Mouse (Mus musculus): ENCODE data around the gene Tkfc. TPM values are rescaled to one million over a fixed set of nuclear protein-coding genes. Genes with fewer than 3 reads are reported as not detected.
A peak's percentile ranks its signal among the peaks of the same experiment; 100 is the strongest.

Gene Tkfc
- total RNA-seq, 2 experiments from 2014 or later, result 4.6 TPM; not detected in 1

GRCm38 (mm10) chr19:10539454-10539853 is 66.0 kb downstream of the Tkfc start:
- peak; percentile 70; the same call in 1 of the 2 replicates for ATAC-seq (replicated peaks; ENCODE audit: low FRiP score, poor library complexity, severe bottlenecking)

Other genes starting within 250 kb of the Tkfc start
- not detected in 2 replicates for gene Syt7, start 216.6 kb downstream of the Tkfc start, total RNA-seq (2015; ENCODE audit: low replicate concordance)
- gene Syt7, start 216.6 kb downstream of the Tkfc start, total RNA-seq (2017; ENCODE audit: low replicate concordance), result not detected in 2 replicates
- gene Lrrc10b, start 148.2 kb downstream of the Tkfc start, total RNA-seq (2015; ENCODE audit: low replicate concordance), result not detected in 2 replicates
- not detected in 2 replicates for gene Lrrc10b, start 148.2 kb downstream of the Tkfc start, total RNA-seq (2017; ENCODE audit: low replicate concordance)
- not detected in 2 replicates for gene Ppp1r32, start 122.7 kb downstream of the Tkfc start, total RNA-seq (2015; ENCODE audit: low replicate concordance)
- 1.4 TPM in 1 of 2 replicates, not detected in the other for gene Ppp1r32, start 122.7 kb downstream of the Tkfc start, total RNA-seq (2017; ENCODE audit: low replicate concordance)
- gene Cpsf7, start 80.4 kb downstream of the Tkfc start, total RNA-seq (2015; ENCODE audit: low replicate concordance), result 73.4 and 91.5 TPM in 2 replicates
- 63.5 and 75.6 TPM in 2 replicates for gene Cpsf7, start 80.4 kb downstream of the Tkfc start, total RNA-seq (2017; ENCODE audit: low replicate concordance)
- 28.1 and 46.1 TPM in 2 replicates for gene Sdhaf2, start 79.5 kb downstream of the Tkfc start, total RNA-seq (2015; ENCODE audit: low replicate concordance)
- gene Sdhaf2, start 79.5 kb downstream of the Tkfc start, total RNA-seq (2017; ENCODE audit: low replicate concordance), result 30.5 and 34.8 TPM in 2 replicates
- 9.2 and 15.5 TPM in 2 replicates for gene Tmem216, start 49.4 kb downstream of the Tkfc start, total RNA-seq (2015; ENCODE audit: low replicate concordance)
- gene Tmem216, start 49.4 kb downstream of the Tkfc start, total RNA-seq (2017; ENCODE audit: low replicate concordance), result 7.7 and 11.8 TPM in 2 replicates
- 23.8 and 27.7 TPM in 2 replicates for gene Cyb561a3, start 28.5 kb downstream of the Tkfc start, total RNA-seq (2015; ENCODE audit: low replicate concordance)
- 7.1 and 13.7 TPM in 2 replicates for gene Cyb561a3, start 28.5 kb downstream of the Tkfc start, total RNA-seq (2017; ENCODE audit: low replicate concordance)
- 36.0 and 39.0 TPM in 2 replicates for gene Tmem138, start 28.3 kb downstream of the Tkfc start, total RNA-seq (2015; ENCODE audit: low replicate concordance)
- 8.5 and 14.6 TPM in 2 replicates for gene Tmem138, start 28.3 kb downstream of the Tkfc start, total RNA-seq (2017; ENCODE audit: low replicate concordance)
- gene Ddb1, start 327 bp downstream of the Tkfc start, total RNA-seq (2015; ENCODE audit: low replicate concordance), result 58.0 and 75.0 TPM in 2 replicates
- 168 and 208 TPM in 2 replicates for gene Ddb1, start 327 bp downstream of the Tkfc start, total RNA-seq (2017; ENCODE audit: low replicate concordance)
- gene Vwce, start 28.6 kb upstream of the Tkfc start, total RNA-seq (2015; ENCODE audit: low replicate concordance), result not detected in 2 replicates
- 1.2 TPM in 1 of 2 replicates, not detected in the other for gene Vwce, start 28.6 kb upstream of the Tkfc start, total RNA-seq (2017; ENCODE audit: low replicate concordance)
- gene Pga5, start 72.4 kb upstream of the Tkfc start, total RNA-seq (2015; ENCODE audit: low replicate concordance), result not detected in 2 replicates
- not detected in 2 replicates for gene Pga5, start 72.4 kb upstream of the Tkfc start, total RNA-seq (2017; ENCODE audit: low replicate concordance)
- 10.8 and 26.0 TPM in 2 replicates for gene Vps37c, start 83.1 kb upstream of the Tkfc start, total RNA-seq (2015; ENCODE audit: low replicate concordance)
- gene Vps37c, start 83.1 kb upstream of the Tkfc start, total RNA-seq (2017; ENCODE audit: low replicate concordance), result 3.3 and 6.0 TPM in 2 replicates
- gene Cd5, start 133.3 kb upstream of the Tkfc start, total RNA-seq (2015; ENCODE audit: low replicate concordance), result 2.5 and 2.9 TPM in 2 replicates
- 0.26 TPM in 1 of 2 replicates, not detected in the other for gene Cd5, start 133.3 kb upstream of the Tkfc start, total RNA-seq (2017; ENCODE audit: low replicate concordance)
- gene Cd6, start 224.4 kb upstream of the Tkfc start, total RNA-seq (2015; ENCODE audit: low replicate concordance), result 1.8 and 2.9 TPM in 2 replicates
- 1.3 and 2.3 TPM in 2 replicates for gene Cd6, start 224.4 kb upstream of the Tkfc start, total RNA-seq (2017; ENCODE audit: low replicate concordance)
- gene Slc15a3, start 234.1 kb upstream of the Tkfc start, total RNA-seq (2015; ENCODE audit: low replicate concordance), result 1.8 and 3.8 TPM in 2 replicates
- gene Slc15a3, start 234.1 kb upstream of the Tkfc start, total RNA-seq (2017; ENCODE audit: low replicate concordance), result 2.4 TPM in 1 of 2 replicates, not detected in the other

All from erythroid progenitor cell, adult 5-6 weeks (primary cell).